Mouse (Mus musculus) heart, postnatal 0 days (tissue): ENCODE data around the gene Atp13a4.

Experiments
- CTCF ChIP-seq: IDR thresholded peaks from 2 replicates; pipeline ENCODE4 v1.5.1; 2016; ENCODE audit warnings: antibody characterized with exemption, control low read depth, low read depth
- EP300 ChIP-seq: IDR thresholded peaks from 2 replicates; pipeline ENCODE4 v1.6.1; 2016; ENCODE audit warnings: antibody characterized with exemption, low read depth

DNA sequence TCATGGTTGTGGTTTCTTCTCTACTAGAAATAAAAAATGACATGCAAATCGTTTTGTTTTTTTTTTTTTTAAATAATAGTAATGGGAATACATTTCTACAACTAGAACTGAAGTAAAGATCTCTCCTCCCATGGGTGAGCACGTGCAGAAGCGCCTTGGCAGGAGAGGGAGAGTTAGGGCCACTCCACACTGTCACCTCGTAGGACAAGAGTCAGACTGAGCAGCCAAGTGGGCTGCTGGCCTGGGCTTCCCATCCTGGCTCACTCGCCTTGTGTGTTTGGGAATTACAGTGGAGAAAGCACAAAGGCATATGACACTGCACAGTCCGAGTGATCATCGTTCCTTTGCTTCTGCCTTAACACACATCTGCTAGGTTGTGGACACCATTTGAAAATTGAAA is 47.5 kb upstream of the Atp13a4 start:
- TF ChIP-seq CTCF = no peak
- no peak for TF ChIP-seq EP300
